Mouse (Mus musculus) stomach, postnatal 0 days (tissue): Measurements from ENCODE around the gene Dlg2. TPM values are rescaled to one million over a fixed set of nuclear protein-coding genes. Genes with fewer than 3 reads are reported as not detected.

Experiments used
- ATAC-seq: fragments of 200-750 bp; cut with Nextera tagmentation; 2 replicates; pipeline ENCODE4 v1.8.0; 2017; ENCODE audit not compliant: low FRiP score, low TSS enrichment
- DNase-seq: peaks from one replicate; pipeline ENCODE4 v3.0.0-alpha.2; 2016; ENCODE audit warnings: low spot score
- H3K27ac ChIP-seq: fragments of 300-500 bp; sonication (generic); replicated peaks from 2 replicates; pipeline ENCODE4 v1.5.1; 2014; ENCODE audit warnings: mild to moderate bottlenecking, control low read depth
- H3K27me3 ChIP-seq: fragments of 300-500 bp; sonication (generic); 2 replicates; pipeline ENCODE4 v1.6.1; 2014; ENCODE audit warnings: low read length; ENCODE audit not compliant: control insufficient read depth, insufficient read depth
- H3K36me3 ChIP-seq: fragments of 300-500 bp; sonication (generic); 2 replicates; pipeline ENCODE4 v1.6.1; 2014; ENCODE audit warnings: low read length, mixed read lengths; ENCODE audit not compliant: control insufficient read depth, insufficient read depth
- H3K4me1 ChIP-seq: fragments of 300-500 bp; sonication (generic); replicated peaks from 2 replicates; pipeline ENCODE4 v1.6.1; 2014; ENCODE audit warnings: antibody characterized with exemption; ENCODE audit not compliant: control insufficient read depth, insufficient read depth
- H3K4me2 ChIP-seq: fragments of 300-500 bp; sonication (generic); replicated peaks from 2 replicates; pipeline ENCODE4 v1.6.1; 2014; ENCODE audit warnings: low read depth, mild to moderate bottlenecking, control low read depth, moderate library complexity
- H3K4me3 ChIP-seq: fragments of 300-500 bp; sonication (generic); 2 replicates; pipeline ENCODE4 v1.5.1; 2014; ENCODE audit warnings: low read depth, low read length, control low read depth
- H3K9ac ChIP-seq: fragments of 300-500 bp; sonication (generic); 2 replicates; pipeline ENCODE4 v1.6.1; 2014; ENCODE audit warnings: mild to moderate bottlenecking, low read length, control low read depth, mixed read lengths
- H3K9me3 ChIP-seq: fragments of 300-500 bp; sonication (generic); 2 replicates; pipeline ENCODE4 v1.6.1; 2016; ENCODE audit warnings: low read length; ENCODE audit not compliant: control insufficient read depth
- CTCF ChIP-seq: IDR thresholded peaks from 2 replicates; pipeline ENCODE4 v1.5.1; 2016; ENCODE audit warnings: antibody characterized with exemption, low read depth, mild to moderate bottlenecking, moderate library complexity
- EP300 ChIP-seq: optimal IDR thresholded peaks from 2 replicates; pipeline ENCODE3; 2016; ENCODE audit warnings: antibody characterized with exemption
- WGBS: fragments of 180-500 bp; shearing (Covaris S2); extraction: QIAGEN DNeasy Blood & Tissue Kit; methylation state at CpG from one replicate; pipeline ENCODE4 v1.1.7; 2014; 5-methylcytosine and 5-hydroxymethylcytosine counted together
- polyA plus RNA-seq: library from polyadenylated mRNA; unstranded; fragments of >200 nt; fragmentation: Nextera tagmentation; extraction: Ambion mirVana; gene quantifications from 2 replicates; pipeline ENCODE4 v1.2.1, GENCODE M21; 2015

The Dlg2 gene
- polyA plus RNA-seq, 1 experiment from 2014 or later: 12.8 TPM

DNA sequence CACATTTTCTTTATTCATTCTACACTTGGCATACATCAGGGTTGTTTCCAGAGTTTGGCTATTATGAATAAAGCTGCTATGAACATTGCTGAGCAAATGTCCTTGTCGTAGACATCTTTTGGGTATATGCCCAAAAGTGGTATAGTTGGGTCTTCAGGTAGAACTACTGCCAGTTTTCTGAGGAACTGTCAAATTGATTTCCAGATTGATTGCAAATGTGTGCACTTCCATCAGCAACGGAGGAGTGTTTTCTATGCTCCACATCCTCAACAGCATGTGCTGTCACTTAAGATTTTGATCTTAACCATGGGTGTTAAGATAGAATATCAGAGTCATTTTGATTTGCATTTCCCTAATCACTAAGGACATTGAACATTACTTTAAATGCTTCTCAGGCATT, 1486.5 kb downstream of the Dlg2 start:
- DNase-seq (no peak), ATAC-seq (no peak)
- TF ChIP-seq CTCF (no peak), EP300 (no peak)
- Histone ChIP-seq H3K9ac (no peak overlapping the region), H3K4me2 (no peak overlapping the region), H3K4me1 (no peaks in the 10 kb centered on the region), H3K4me3 (no peak overlapping the region), H3K27ac (no peak overlapping the region), H3K36me3 (no peaks in the 10 kb centered on the region), H3K9me3 (no peaks in the 10 kb centered on the region), H3K27me3 (no peaks in the 10 kb centered on the region)
- WGBS: 88% methylated on average over 2 of the region's 2 CpGs

GRCm38 (mm10) chr7:91972970-91973369, 1496.5 kb downstream of the Dlg2 start:
- DNase-seq (no peak), ATAC-seq (no peak)
- TF ChIP-seq EP300 (no peak), CTCF (no peak)
- Histone ChIP-seq H3K4me2 (no peak overlapping the region), H3K4me3 (no peak overlapping the region), H3K36me3 (no peaks in the 10 kb centered on the region), H3K9me3 (no peaks in the 10 kb centered on the region), H3K27me3 (no peaks in the 10 kb centered on the region), H3K27ac (no peak overlapping the region), H3K9ac (no peak overlapping the region), H3K4me1 (no peaks in the 10 kb centered on the region)
- WGBS: 39% methylated on average over 1 of the region's 1 CpGs

DNA sequence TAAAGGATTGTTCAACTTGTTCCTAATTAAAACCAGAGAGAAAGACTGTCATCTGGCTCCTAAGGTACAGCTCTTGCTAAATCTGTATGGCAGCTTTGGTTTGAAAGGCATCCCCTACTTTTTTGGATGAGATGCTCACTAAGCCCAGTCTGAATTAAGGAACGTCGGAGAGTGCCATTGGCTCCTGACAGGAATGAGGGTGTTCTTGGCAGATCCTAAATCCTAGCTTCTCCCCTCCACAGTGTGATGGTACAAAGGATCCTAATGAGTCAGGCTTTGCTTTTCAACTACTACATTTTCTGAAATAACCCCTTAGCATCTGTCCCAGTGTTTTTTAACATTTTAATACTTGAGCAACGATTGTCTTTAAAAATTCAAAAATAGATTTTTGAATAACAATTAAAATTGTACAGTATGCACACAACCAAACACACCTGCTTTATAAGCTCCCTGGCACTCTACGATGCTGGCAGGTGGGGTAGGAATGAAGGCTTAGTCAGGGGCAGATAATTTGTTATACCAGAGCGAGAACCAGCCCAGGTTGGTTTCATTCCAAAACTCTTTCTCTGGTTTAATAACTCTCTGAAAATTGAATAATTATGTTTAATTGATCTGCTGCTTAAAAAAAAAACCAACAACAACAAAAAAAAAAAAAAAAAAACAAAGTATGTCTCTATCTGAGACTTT, 1527.4 kb downstream of the Dlg2 start:
- Histone ChIP-seq H3K4me2 (no peak overlapping the region), H3K4me1 (no peaks in the 10 kb centered on the region), H3K9ac (no peak overlapping the region), H3K27ac (no peak overlapping the region), H3K27me3 (no peaks in the 10 kb centered on the region), H3K36me3 (no peaks in the 10 kb centered on the region), H3K4me3 (no peak overlapping the region), H3K9me3 (no peaks in the 10 kb centered on the region)
- TF ChIP-seq EP300: no peak
- no peak for TF ChIP-seq CTCF
- DNase-seq (no peak), ATAC-seq (no peak)
- 80% methylated on average over 5 of the region's 5 CpGs for WGBS

GRCm38 (mm10) chr7:92005681-92006425, 1529.4 kb downstream of the Dlg2 start:
- Histone ChIP-seq H3K9me3 (no peaks in the 10 kb centered on the region), H3K4me2 (no peak overlapping the region), H3K9ac (no peak overlapping the region), H3K4me3 (no peak overlapping the region), H3K27ac (no peak overlapping the region), H3K4me1 (no peaks in the 10 kb centered on the region), H3K36me3 (no peaks in the 10 kb centered on the region), H3K27me3 (no peaks in the 10 kb centered on the region)
- 75% methylated on average over 4 of the region's 4 CpGs for WGBS
- TF ChIP-seq CTCF: no peak
- TF ChIP-seq EP300: no peak
- no peak for DNase-seq
- no peak for ATAC-seq

- no peaks in the 10 kb centered on the region for H3K27me3 ChIP-seq
- H3K27ac ChIP-seq: no peak overlapping the region
- ATAC-seq: no peak
- no peaks in the 10 kb centered on the region for H3K9me3 ChIP-seq
- WGBS: 74% methylated on average over 1 of the region's 1 CpGs
- H3K36me3 ChIP-seq: no peaks in the 10 kb centered on the region
- H3K9ac ChIP-seq: no peak overlapping the region
- no peak overlapping the region for H3K4me2 ChIP-seq
- no peak for DNase-seq
- no peaks in the 10 kb centered on the region for H3K4me1 ChIP-seq
- H3K4me3 ChIP-seq: no peak overlapping the region
- no peak for TF ChIP-seq EP300
- no peak for TF ChIP-seq CTCF
These were observed 1532.2 kb downstream of the Dlg2 start for GRCm38 (mm10) chr7:92008702-92009101.

- Histone ChIP-seq H3K27ac (no peak overlapping the region), H3K4me2 (no peak overlapping the region), H3K36me3 (no peaks in the 10 kb centered on the region), H3K4me3 (no peak overlapping the region), H3K9me3 (no peaks in the 10 kb centered on the region), H3K4me1 (no peaks in the 10 kb centered on the region), H3K9ac (no peak overlapping the region), H3K27me3 (no peaks in the 10 kb centered on the region)
- TF ChIP-seq EP300 (no peak), CTCF (no peak)
- no peak for ATAC-seq
- no peak for DNase-seq
- WGBS: 59% methylated on average over 1 of the region's 1 CpGs
These were observed 1548.5 kb downstream of the Dlg2 start for GRCm38 (mm10) chr7:92024928-92025327.
